Comparison of ENCODE assay signal across 13 mouse cellular contexts in genomic region chr14:54772333-54772856, GRCm38 (mm10). TPM values are rescaled to one million over a fixed set of nuclear protein-coding genes. Genes with fewer than 3 reads are reported as not detected.
DNase-seq lines count a peak whose midpoint lies in the region; ATAC-seq and TF ChIP-seq lines count a peak whose summit lies in the region.
"Had no signal": no experiment of that assay in that cellular context is flagged by ENCODE, and none has a peak within 500 bp of the region (broad histone marks: within the 10 kb centered on the region; RNA-seq: fewer than 3 reads in every experiment).

No protein-coding gene starts in this region.

- DNase-seq in heart, postnatal 36 days, result no peak
- DNase-seq in cerebellum, postnatal 25 days, result peak; percentile 60 to 65
- peak; percentile 73 to 78 for DNase-seq in layer of hippocampus, adult 18-20 months (ENCODE audit: low spot score in 2 of 2)
- DNase-seq in right cerebral cortex, adult 18-20 months, result peak; percentile 82
- DNase-seq in lung, adult 2 months, result no peak
- no peak for DNase-seq in kidney, adult 2 months
- DNase-seq in lung, postnatal 10 days, result no peak
- DNase-seq: adrenal gland, adult 8-10 months; thymus, adult 2 months had no signal

- H3K36me3 ChIP-seq in heart, embryonic 16.5 days (ENCODE audit: control insufficient read depth, insufficient read depth), result no peaks in the 10 kb centered on the region
- H3K36me3 ChIP-seq in kidney, adult 2 months (ENCODE audit: control insufficient read depth, insufficient read depth, low read length), result no peaks in the 10 kb centered on the region
- H3K36me3 ChIP-seq: embryonic facial prominence, embryonic 12.5 days; limb, embryonic 10.5 days had no signal

- no peak overlapping the region for H3K4me3 ChIP-seq in heart, embryonic 16.5 days (ENCODE audit: low read length)
- H3K4me3 ChIP-seq in lung, adult 2 months (replicated peaks; ENCODE audit: extremely low read depth, low read depth, low read length), result no peak overlapping the region
- no peak overlapping the region for H3K4me3 ChIP-seq in kidney, adult 2 months (ENCODE audit: insufficient read depth, low read depth, low read length)
- H3K4me3 ChIP-seq: embryonic facial prominence, embryonic 12.5 days; heart, adult 2 months; limb, embryonic 10.5 days had no signal

- peaks cover 7% of the 10 kb centered on the region for H3K4me1 ChIP-seq in heart, embryonic 16.5 days (ENCODE audit: control insufficient read depth, insufficient read depth, low read length)
- no peaks in the 10 kb centered on the region for H3K4me1 ChIP-seq in lung, adult 2 months (ENCODE audit: control insufficient read depth, insufficient read depth, low read length)
- H3K4me1 ChIP-seq in kidney, adult 2 months (ENCODE audit: control insufficient read depth, insufficient read depth, low read length), result no peaks in the 10 kb centered on the region; the same call in 1 of the 2 replicates
- H3K4me1 ChIP-seq: embryonic facial prominence, embryonic 12.5 days; limb, embryonic 10.5 days had no signal

- ATAC-seq in heart, embryonic 16.5 days (replicated peaks; ENCODE audit: extremely low read depth, insufficient read depth, low FRiP score), result 0 out of 2 replicates have a peak, but pooled peaks have one; percentile 32

- no peak overlapping the region for H3K27ac ChIP-seq in heart, embryonic 16.5 days (ENCODE audit: low read length)
- H3K27ac ChIP-seq in kidney, adult 2 months (ENCODE audit: insufficient read depth, low read depth, low read length), result no peak overlapping the region
- H3K27ac ChIP-seq: embryonic facial prominence, embryonic 12.5 days; heart, adult 2 months; limb, embryonic 10.5 days had no signal

- H3K9ac ChIP-seq in heart, embryonic 16.5 days (ENCODE audit: low read length), result no peak overlapping the region
- H3K9ac ChIP-seq: embryonic facial prominence, embryonic 12.5 days had no signal

- TF ChIP-seq POLR2A in lung, adult 2 months (IDR thresholded peaks at IDR 0.05; ENCODE audit: borderline replicate concordance, extremely low read depth, low read depth, low read length), result no peak
- TF ChIP-seq POLR2A in kidney, adult 2 months (IDR thresholded peaks at IDR 0.05; ENCODE audit: low read depth, low read length), result no peak

- peak overlapping the region; percentile 39; the same call in 1 of the 2 replicates for H3K4me2 ChIP-seq in heart, embryonic 16.5 days (ENCODE audit: low read depth, low read length)
- H3K4me2 ChIP-seq: embryonic facial prominence, embryonic 12.5 days had no signal

- intact Hi-C loops in heart, postnatal 36 days (cut with DNase I), result no loop called here

- 50% methylated on average over 20 of the region's 20 CpGs for WGBS in heart, embryonic 16.5 days
- 73% methylated on average over 20 of the region's 20 CpGs for WGBS in lung, adult 2 months
- WGBS in kidney, adult 2 months, result 72% methylated on average over 20 of the region's 20 CpGs

- no peaks in the 10 kb centered on the region for H3K27me3 ChIP-seq in heart, embryonic 16.5 days (ENCODE audit: control insufficient read depth, insufficient read depth, low read length)
- no peaks in the 10 kb centered on the region for H3K27me3 ChIP-seq in kidney, adult 2 months (replicated peaks; ENCODE audit: control insufficient read depth, insufficient read depth, low read length)

- no peaks in the 10 kb centered on the region for H3K9me3 ChIP-seq in heart, embryonic 16.5 days (replicated peaks; ENCODE audit: control insufficient read depth, low read length)
- H3K9me3 ChIP-seq: embryonic facial prominence, embryonic 12.5 days; limb, embryonic 10.5 days had no signal

- TF ChIP-seq CTCF in lung, adult 2 months (IDR thresholded peaks at IDR 0.05; ENCODE audit: insufficient read depth, low read length), result no peak
- no peak for TF ChIP-seq CTCF in kidney, adult 2 months (conservative IDR thresholded peaks at IDR 0.05; ENCODE audit: insufficient read depth, insufficient read length, low read depth, low read length)

RNA-seq across cellular contexts. Expression of gene Slc7a8, which starts 9.4 kb away (rescaled TPM):
- 3.2 and 4.0 TPM in 2 replicates for polyA plus RNA-seq in heart, embryonic 16.5 days (2015; fragmentation: Nextera tagmentation; extraction: Ambion mirVana)
- 1 to 10 TPM; 2.6 to 3.1 TPM for total RNA-seq in heart, postnatal 36 days (2021)
- total RNA-seq in layer of hippocampus, adult 18-20 months (2021), result 10 to 100 TPM; 52.3 to 53.1 TPM
- polyA plus RNA-seq in lung, adult 2 months (2012; rRNA removed), result 2.9 and 4.0 TPM in 2 replicates
- polyA plus RNA-seq in kidney, adult 2 months (2012; rRNA removed), result 333 and 352 TPM in 2 replicates

RNA-seq across cellular contexts. Expression of gene Rnf212b, which starts 41.5 kb away (rescaled TPM):
- not detected in 2 replicates for polyA plus RNA-seq in heart, embryonic 16.5 days (2015; fragmentation: Nextera tagmentation; extraction: Ambion mirVana)
- total RNA-seq in heart, postnatal 36 days (2021), result not detected
- total RNA-seq in layer of hippocampus, adult 18-20 months (2021), result not detected
- not detected in 2 replicates for polyA plus RNA-seq in lung, adult 2 months (2012; rRNA removed)
- 7.4 and 7.6 TPM in 2 replicates for polyA plus RNA-seq in kidney, adult 2 months (2012; rRNA removed)
- total RNA-seq: heart, adult 2 months had no signal
- polyA plus RNA-seq: embryonic facial prominence, embryonic 12.5 days; limb, embryonic 10.5 days had no signal

Comparison
In these comparisons a context has a peak if more than half of its experiments do, and no peak if none do; other contexts are left out.
1. DNase-seq: peak in cerebellum, postnatal 25 days (2 of 2), layer of hippocampus, adult 18-20 months (2 of 2) and right cerebral cortex, adult 18-20 months (single experiment); none in heart, postnatal 36 days (0 of 2), lung, adult 2 months (single experiment), kidney, adult 2 months (single experiment) and lung, postnatal 10 days (single experiment).
2. RNA of gene Slc7a8, which starts 9.4 kb away (polyA plus RNA-seq): 333 to 352 TPM in kidney, adult 2 months; 3.2 to 4.0 TPM in heart, embryonic 16.5 days and 2.9 to 4.0 TPM in lung, adult 2 months; every median in the first group is over 10 times any median in the second.